Mouse (Mus musculus): ENCODE measurements around the gene Arhgdib.
"Not testable (repeated sequence)": the region's sequence is repeated elsewhere in the genome, so short reads cannot be mapped to it uniquely, and the experiment has no call there.

The Arhgdib gene

DNA sequence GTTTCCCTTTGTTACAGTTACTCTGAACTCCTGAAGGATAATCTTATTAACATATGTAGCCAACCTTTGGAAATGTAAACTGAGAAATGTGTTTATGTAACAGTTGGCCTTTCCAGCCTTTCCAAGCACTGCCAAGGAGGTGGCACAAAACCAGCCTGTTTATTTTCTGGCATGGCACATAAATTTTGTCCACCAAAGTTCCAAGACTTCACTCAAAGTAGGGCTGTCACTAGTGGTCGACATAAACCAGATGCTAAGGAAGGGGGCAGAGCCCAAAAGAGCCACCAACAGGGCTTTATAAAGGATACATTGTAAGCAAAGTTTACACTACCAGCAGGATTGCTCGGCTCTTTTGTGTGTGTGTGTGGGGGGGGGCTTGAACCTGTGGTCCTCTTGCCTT lies 23.8 kb downstream of the Arhgdib start:
- no peak for DNase-seq

DNA sequence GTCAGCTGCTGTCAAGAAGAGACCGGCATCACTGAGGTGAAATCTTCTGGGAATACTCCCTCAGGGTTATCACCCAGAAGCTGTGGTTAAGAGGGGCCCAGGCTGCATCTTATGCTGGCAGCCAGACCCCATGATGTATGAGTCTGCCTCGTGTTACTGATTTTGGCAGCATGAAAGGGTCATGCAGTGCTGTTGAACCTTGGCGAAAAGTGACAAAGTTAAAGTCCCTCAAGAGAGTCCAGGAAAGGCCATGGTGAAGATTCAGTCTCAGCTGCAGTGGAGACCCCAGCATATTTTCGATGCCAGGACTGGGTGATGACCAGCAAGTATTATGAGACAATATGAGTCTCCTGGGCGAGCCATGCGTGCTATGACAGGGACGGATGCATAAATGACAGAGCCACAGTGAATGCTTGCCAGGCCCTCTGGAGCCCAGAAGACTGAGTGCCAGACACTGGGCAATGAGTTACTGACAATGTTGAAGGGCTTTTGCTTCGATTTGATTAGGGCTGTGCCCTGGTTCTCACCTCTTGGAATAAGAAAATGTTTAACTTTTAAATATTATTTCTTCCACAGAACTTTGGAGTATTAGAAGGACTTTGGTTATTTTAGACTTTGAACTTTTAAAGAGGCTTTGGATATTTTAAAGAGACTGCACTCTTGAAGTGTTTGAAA lies 25.8 kb downstream of the Arhgdib start:
- no peak for DNase-seq

DNA sequence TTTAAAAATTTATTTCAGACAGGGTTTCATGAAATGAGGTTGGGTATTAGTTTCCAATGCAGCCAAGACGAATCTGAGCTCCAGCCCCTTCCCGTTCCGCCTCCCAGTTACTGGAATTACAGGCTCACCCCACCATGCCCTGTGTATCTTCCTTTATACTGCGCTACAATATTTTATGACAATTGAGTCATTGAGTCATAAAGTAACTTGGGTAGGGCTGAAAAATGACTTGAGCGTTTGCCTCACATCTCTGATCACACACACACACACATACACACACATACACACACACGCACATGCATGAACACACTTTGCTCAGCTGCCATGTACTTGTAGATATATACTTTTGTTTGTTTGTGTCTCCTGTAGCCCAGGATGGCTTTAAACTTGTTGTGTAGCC lies 27.5 kb downstream of the Arhgdib start:
- no peak for DNase-seq

DNA sequence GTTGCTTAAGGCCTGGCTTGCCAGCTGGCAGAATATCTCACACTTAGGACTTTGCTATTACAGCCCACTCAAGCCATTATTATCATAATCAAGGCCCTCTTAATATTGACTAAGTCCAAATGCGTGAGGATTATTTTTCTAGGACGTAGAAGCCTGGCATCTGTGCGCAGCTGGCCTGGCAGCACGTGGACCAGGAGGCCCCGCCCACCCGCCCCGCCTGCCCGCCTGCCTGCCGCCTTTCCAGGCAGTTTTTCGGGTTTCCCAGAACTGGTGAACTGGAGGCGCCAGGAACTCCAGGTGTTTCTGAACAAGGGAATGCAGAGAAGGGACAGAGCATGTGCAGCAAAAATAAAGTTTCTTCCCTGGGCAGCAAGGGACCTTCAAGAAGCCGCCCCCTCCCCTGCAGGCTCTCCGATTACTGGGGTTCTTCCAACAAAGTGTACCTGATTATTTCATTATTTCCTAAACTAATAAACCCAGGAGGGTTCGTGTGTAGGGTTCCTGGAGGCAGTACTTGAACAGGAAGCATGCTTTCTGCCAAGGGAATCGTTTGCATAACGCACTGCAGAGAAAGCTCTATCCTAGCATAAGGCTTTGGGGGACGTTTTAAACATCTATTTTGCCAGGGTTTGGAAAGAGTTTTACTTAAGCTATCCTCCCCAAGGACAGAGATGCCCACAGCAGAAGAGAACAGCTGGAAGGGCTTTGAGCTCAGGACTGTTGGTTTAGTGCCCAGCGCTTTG lies 28.1 kb downstream of the Arhgdib start:
- DNase-seq: no peak

DNA sequence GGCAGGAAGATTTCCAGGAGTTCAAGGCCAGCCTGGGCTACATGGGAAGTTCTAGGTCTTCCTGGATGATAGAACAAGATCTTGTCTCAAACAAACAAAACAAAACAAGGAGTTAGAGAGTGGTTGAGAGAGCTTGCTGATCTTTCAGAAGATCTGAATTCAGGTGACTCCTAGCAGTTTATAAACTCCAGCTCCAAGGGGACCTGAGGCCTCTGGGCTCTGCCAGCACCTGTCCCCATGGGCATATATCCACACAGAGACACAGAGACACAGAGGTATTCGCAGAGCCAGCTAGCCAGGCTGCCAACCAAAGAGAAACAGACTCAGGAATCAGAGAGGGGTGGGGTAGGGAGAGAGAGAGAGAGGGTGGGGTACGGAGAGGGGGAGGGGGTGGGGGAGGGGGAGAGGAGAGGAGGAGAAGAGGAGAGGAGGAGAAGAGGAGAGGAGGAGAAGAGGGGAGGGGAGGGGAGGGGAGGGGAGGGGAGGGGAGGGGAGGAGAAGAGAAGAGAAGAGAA lies 28.9 kb downstream of the Arhgdib start:
- DNase-seq: no peak

DNA sequence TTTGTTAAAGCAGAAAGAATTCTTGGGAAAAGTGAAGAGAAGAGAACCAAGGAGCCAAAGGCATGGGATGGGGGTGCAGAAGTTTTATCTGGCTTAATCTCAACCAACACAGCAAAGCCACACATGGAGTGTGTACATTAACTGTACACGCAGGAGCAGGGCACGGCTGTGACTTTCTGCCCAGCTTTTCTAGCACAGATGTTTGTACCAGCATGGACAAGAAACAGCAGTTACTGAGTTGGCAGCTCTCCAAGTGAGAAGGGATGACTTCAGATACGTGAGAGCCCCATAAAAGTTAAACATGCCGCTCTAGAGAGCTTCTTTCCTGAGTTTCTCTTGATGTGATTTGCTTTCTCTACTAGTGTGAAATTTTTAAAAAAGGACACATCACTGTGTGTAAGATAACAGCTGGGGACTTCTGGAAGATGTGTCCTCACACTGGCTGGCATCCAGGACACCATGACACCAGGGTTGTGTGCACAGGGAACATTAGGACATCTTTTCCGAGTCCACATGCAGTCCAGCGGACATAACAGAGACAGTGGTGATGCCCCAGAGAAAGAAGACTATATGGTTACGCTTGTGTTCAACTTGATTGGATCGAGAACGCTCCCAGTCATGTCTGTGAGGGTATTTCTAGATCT lies 31.3 kb downstream of the Arhgdib start:
- no peak for DNase-seq

DNA sequence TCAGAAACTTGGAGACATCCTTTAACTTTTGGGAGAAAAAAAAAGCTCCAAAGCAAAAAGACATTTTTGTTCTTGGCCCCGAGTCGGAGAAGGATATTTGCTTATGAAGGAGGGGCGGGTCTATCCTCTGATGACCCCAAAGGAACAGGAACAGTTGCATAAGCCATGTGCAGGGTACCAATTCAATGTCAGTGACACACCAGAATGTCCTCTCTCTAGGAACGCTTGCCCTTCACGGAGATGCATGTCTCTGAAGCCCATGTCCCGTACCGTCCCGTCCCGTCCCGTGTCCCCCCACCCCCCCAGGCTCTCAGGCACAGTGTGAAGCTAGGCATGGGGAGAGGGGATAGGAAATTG lies 34.8 kb downstream of the Arhgdib start:
- DNase-seq: no peak

DNA sequence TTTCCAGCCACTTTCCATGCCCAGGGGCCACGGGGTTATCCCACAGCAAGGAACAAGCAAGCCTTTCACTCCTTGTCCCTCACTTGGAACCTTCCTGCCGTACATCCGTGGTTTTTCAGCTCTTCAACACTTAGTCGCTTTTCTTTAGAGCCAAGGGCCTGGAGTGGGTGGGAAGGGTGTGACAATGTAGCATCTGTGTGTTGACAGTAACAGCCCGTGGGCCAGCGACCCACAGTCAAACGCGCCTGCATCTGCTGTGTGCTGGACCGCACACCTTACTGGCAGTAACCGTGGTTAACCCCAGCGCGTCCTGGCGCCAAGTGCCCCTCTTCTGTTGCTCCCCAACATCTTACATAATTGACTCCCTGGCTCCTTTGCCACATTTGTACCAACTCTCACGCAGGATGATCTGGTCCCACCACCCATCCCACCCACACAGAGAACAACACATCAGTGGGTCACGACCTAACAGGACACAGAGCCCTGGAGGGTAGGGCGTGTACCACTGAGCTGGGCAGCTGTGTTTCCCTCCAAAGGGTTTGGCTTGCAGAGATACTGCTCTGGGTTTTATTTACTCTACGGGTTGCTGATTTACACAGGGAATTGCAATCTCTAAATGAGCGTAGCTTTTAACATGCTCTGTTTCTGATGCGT lies 35.3 kb downstream of the Arhgdib start:
- no peak for DNase-seq

DNA sequence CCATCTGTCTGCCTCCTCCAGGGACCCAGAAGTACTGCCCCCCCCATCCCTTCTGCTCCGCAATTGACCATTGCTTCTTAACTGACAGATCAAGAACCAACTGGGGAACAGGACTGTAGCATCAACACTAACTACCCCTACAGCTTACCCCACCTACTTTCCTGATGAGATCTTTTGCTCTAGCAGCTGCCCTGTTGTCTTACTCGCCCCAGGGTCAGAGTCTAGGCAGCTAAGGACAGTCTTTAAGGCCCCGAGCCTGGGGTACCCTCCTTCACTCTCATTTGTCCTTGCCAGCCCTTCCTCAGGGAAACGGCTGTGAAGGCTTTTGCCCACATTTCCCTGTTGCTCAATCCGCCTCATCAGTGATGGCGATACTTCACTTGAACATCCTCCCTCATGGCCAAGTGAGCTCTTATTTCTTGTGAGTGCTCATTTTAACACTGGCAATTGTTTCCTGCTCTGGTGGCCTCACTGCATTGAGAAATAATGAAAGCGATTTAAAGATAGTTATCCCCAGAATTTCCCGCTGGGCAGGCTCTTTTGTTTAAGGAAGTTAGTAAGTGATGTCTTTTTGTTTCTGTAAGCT lies 37.7 kb downstream of the Arhgdib start:
- no peak for DNase-seq

DNA sequence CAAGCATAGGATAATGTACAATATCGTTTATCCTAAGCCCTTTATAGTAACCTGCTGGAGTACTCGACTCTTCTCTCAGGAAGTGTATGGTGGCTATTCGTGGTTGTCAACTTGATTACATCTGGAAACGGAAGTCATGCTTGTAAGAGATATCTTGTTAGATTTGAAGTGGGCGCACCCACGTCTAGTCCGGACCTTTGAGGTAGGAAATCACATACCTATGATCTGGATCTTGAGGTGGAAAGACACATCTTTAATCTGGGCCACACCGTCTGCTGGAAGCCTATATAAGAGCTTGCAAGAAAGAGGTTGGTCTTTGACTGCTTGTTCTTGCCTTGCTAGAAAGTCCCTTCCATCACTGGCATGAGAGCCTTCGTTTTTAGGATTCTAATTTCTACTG lies 39.2 kb downstream of the Arhgdib start:
- no peak for DNase-seq

DNA sequence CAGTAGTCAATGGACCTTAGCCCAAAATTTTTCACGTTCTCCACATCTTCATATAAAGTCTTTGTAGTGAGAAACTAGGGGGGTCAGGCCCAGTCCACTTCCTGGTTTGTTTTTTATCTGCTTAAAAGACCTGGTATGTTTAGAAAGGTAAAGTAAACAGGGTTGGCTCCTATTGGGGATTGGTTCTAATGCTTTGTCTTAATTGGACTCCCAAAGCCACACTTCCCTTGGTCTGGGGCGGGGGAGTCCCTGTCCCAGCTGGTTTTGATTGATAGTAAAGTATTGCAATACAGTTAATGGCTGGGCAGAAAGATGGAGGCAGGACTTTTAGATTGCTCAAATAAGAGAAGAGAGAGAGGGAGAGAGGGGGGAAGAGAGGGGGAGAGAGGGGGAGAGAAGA lies 40.7 kb downstream of the Arhgdib start:
- DNase-seq: no peak

DNA sequence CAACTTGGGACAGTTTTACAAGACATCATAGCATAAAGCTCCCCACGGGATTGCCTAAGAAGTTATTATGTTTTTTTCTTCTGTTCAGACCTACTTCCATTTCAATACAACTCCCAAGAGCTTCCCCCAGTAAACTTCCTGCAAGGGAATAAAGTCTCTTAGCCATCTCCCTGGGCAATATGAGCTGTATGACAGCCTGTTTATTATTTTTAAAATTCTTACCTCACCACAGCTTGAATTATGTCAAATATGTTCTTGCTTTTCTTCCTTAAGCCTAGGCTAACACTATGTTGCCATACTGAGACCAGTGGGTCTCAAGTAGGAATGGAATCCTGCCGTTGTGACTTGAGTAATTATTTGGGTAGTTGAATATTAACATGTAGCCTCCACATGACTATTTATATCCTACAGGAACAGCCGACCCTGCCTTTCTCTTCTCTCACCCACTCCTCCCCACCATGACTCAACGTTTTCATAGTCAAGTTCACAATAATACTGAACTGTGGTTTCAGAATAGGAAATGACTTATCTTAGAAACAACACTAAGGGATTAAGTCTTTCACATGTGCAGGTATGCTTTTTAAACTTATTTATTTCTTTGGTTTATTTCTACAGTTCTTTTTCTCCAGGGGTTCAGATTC lies 41.2 kb downstream of the Arhgdib start:
- no peak for DNase-seq

DNA sequence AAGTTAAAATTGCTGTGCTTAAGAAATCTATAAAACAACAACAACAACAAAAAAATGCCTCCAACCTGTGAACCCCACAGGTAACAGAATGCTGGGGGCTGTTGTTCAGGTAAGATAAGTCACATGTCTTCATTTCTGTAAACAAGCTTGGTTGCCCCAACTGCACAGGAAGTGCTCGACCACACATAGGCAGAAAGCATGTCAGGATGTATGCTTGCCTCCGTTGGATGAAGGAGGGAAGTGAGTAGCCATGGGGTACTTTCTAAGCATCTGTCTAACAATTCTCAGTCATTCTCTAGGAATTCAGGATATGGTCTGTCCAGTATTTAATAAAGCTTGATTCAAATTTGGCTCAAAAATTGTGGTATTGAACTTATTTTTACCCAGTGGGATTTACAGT lies 42.7 kb downstream of the Arhgdib start:
- DNase-seq: peak; percentile 35

DNA sequence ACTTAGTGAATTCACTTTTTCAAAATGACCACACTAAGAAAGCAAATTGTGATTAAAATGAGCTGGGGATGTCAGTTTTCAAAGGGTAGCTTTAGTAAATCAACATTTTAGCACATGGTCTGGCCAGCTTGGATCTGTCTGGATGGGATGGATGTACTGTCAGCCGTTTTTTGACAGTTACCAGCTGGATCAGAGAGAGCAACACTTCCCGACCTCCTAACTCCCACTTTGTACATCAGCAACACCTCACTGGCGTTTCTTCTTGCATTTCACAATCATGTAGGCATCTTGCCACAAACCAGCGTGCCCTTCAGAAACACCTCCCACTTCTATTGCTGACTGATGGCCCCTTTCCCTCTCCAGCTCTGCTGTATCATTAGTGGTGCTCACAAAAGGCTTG lies 43.5 kb downstream of the Arhgdib start:
- DNase-seq: no peak

DNA sequence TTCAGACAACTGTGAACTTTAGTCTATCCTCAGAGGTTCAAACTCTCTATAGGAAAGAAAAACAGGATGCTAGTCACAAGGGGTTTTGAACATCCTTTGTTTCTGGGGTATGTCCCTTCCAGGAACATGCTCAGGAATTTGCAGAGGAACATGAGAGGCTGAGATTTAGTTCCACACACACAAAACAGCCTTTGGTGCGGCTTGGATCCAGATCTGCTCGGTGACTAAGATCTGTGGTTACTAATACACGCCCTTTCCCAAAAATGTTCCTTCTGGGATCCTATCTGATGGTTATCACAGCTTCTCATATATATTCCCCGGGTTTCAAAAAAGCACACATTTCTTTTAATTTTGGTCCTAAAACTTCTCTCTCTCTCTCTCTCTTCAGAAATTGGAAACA lies 43.9 kb downstream of the Arhgdib start:
- no peak for DNase-seq

DNA sequence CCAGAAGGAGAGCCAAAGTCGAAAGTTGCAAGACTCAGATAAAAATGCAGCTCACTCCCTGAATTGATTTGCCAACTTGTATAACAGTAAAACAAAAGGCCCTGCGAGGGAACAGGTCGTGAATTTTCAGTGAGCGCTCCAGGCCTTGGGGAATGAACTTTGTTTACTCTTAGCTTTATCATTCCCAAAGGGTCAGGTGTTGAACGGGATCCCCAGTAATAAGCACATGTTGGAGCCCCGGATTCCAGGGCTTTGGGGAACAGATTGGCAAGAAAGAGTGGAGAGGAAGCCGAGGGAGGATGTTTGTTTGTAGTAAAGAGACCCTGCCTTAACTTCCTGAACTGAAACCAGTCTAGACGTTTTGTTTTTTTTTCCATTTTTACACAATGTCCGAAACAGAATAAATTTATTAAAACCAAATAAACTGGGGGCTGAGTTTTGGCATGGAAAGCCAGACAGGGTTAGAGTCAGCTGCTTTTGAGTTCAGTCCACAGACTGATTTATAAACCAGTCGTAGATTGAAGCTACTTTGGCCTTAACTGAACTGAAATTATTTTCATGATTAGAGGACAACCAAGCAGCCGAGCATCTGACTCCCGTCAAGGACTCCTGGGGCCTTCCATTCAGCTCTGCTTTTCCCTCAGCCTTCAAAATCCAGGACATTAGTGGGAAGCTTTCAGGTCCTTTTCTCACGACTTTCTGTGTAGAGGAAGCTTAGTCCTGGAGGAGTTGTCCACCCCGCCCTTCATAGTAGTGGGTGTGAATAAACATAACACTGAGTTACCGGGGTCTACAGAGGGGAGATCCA lies 47.0 kb downstream of the Arhgdib start:
- no peak for DNase-seq

DNA sequence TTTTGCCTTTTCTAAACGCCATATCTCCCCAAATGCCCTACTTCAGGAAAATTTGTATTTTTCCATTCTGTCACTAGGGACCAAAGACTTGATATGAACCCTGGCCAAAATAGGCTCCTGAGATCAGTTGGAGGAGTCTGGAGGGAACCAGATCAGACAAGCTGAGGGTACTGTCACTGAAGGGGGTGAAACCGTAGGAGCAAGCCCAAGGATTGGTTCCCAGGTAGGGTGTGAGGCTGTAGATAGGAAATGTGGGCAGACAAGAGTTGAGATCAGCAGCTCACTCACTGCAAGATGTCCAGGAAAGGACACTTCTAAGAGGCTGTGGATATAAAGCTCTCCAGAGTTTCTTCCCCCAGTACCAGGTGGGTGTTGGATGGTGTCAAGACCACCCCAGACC lies 49.7 kb downstream of the Arhgdib start:
- no peak for DNase-seq

DNA sequence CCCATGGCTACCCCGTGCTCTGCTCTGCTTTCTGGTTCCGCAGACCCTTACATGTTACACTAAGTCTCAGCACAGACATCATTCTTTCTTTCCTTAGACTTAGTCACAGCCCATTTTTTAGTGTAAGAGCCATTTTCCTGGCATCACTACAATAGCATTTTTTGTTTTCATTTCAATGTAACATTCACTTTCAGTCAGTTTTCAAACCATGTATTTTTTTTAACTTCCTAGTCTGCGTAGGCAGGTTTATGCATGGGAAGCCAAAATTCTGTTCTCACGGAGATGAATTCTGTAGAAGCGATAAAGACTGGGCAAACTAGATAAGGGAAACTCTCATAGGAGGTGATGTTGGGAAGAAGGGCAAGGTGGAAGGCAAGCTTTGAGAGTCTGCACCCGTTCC lies 52.1 kb downstream of the Arhgdib start:
- no peak for DNase-seq

DNA sequence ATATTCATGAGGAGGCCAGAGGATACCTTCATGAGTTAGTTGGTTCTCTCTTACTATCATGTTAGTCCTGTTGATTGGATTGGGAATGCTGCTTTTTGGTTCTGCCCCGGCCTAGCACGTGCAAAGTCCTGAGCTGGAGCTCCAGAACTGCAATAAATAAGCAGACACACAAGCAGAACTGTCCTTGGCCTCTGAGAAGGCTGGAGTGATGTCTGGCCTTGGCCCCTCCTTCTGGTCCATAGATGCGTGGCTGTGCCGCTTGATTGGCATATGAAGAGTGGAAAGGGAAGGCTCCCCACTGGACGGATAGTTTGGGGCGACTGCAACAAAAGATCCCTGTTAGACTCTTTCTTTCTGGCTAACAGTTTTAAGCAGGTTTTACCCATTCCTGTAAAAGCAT lies 52.6 kb downstream of the Arhgdib start:
- no peak for DNase-seq

DNA sequence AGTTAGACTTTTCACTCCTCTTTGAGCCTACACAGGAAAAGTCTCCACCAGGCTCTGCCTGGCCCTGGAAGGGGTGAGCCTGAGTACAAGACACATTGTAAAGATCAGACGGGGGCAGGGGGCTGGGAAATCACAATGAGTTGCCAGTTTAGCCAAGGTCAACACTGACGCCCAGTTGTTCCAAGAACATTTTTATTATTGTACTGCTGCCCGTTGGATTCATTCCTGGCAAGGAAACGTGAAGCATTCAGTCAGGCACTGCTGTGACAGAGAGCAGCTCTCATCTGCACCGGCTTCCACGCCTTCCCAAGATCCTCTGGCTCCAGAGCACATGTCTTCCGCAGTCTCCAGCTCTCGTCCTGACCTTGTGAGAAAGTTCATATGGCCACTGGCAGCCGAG lies 53.8 kb downstream of the Arhgdib start:
- DNase-seq: no peak

DNA sequence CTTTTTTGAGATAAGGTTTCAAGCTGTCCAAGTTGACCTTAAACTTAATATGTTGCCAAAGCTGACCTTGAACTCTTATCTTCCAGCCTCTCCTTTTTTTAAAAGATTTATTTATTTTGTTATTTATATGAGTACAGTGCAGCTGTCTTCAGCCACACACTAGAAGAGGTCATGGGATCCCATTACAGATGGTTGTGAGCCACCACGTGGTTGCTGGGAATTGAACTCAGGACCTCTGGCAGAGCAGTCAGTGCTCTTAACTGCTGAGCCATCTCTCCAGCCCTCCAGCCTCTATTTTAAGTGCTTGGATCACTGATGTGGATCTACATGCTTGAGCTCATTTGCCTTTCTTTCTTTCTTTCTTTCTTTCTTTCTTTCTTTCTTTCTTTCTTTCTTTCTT lies 56.9 kb downstream of the Arhgdib start:
- not testable (repeated sequence) for DNase-seq

DNA sequence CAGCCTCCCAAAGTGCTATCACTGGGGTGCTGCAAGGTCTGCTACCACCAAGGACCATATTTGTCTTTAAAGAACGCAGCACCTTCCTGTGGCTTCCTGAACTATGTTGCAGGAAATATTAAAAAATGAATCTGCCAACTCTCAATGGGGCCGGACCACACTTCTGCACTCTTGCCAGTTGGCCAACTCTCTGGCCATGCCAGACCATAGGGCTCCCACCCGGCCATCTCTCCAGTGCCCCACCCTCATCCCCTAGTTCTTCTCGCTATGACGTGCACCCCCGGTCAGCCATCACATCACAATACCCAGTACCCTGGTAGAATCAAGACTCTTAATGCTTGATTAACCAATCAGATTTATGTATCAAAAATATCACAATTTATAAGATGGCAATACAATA lies 57.7 kb downstream of the Arhgdib start:
- no peak for DNase-seq

All from thymus, postnatal 4 days (tissue).